Mouse (Mus musculus) kidney, embryonic 16.5 days (tissue): ENCODE measurements around the gene Cntnap4. TPM values are rescaled to one million over a fixed set of nuclear protein-coding genes. Genes with fewer than 3 reads are reported as not detected.

Source experiments
- ATAC-seq: fragments of 200-750 bp; cut with Nextera tagmentation; 2 replicates; pipeline ENCODE4 v1.8.0; 2017; ENCODE audit warnings: moderate TSS enrichment; ENCODE audit not compliant: low FRiP score, low TSS enrichment
- H3K27ac ChIP-seq: fragments of 300-500 bp; sonication (generic); 2 replicates; pipeline ENCODE4 v1.5.1; 2014; ENCODE audit warnings: low read length
- H3K27me3 ChIP-seq: fragments of 300-500 bp; sonication (generic); 2 replicates; pipeline ENCODE4 v1.6.1; 2014; ENCODE audit warnings: low read length, control low read depth, mixed read lengths; ENCODE audit not compliant: insufficient read depth
- H3K36me3 ChIP-seq: fragments of 300-500 bp; sonication (generic); 2 replicates; pipeline ENCODE4 v1.6.1; 2014; ENCODE audit warnings: low read length, control low read depth, mixed read lengths; ENCODE audit not compliant: insufficient read depth
- H3K4me1 ChIP-seq: fragments of 300-500 bp; sonication (generic); 2 replicates; pipeline ENCODE4 v1.6.1; 2014; ENCODE audit warnings: low read length, control low read depth, mixed read lengths; ENCODE audit not compliant: insufficient read depth
- H3K4me2 ChIP-seq: fragments of 300-500 bp; sonication (generic); replicated peaks from 2 replicates; pipeline ENCODE4 v1.6.1; 2014; ENCODE audit warnings: low read depth, low read length
- H3K4me3 ChIP-seq: fragments of 300-500 bp; sonication (generic); 2 replicates; pipeline ENCODE4 v1.5.1; 2014; ENCODE audit warnings: mild to moderate bottlenecking, low read length
- H3K9ac ChIP-seq: fragments of 300-500 bp; sonication (generic); replicated peaks from 2 replicates; pipeline ENCODE4 v1.6.1; 2014; ENCODE audit warnings: low read length
- H3K9me3 ChIP-seq: fragments of 300-500 bp; sonication (generic); 2 replicates; pipeline ENCODE4 v1.6.1; 2016; ENCODE audit warnings: low read length, control low read depth
- WGBS: fragments of 180-500 bp; shearing (Covaris S2); extraction: QIAGEN DNeasy Blood & Tissue Kit; methylation state at CpG from one replicate; pipeline ENCODE4 v1.1.7; 2014; 5-methylcytosine and 5-hydroxymethylcytosine counted together
- polyA plus RNA-seq: library from polyadenylated mRNA; unstranded; fragments of >200 nt; fragmentation: Nextera tagmentation; extraction: Ambion mirVana; gene quantifications from 2 replicates; pipeline ENCODE4 v1.2.1, GENCODE M21; 2015

Cntnap4 gene
- polyA plus RNA-seq, 1 experiment from 2014 or later: 0.12 TPM

GRCm38 (mm10) chr8:112698141-112698540 is 128.3 kb downstream of the Cntnap4 start:
- Histone ChIP-seq H3K36me3 (no peaks in the 10 kb centered on the region), H3K4me3 (no peak overlapping the region), H3K27ac (no peak overlapping the region), H3K4me1 (no peaks in the 10 kb centered on the region), H3K4me2 (no peak overlapping the region), H3K9me3 (no peaks in the 10 kb centered on the region), H3K27me3 (no peaks in the 10 kb centered on the region), H3K9ac (no peak overlapping the region)
- no peak for ATAC-seq
- WGBS: 78% methylated on average over 3 of the region's 3 CpGs

- Histone ChIP-seq H3K9me3 (no peaks in the 10 kb centered on the region), H3K4me2 (no peak overlapping the region), H3K36me3 (no peaks in the 10 kb centered on the region), H3K9ac (no peak overlapping the region), H3K4me3 (no peak overlapping the region), H3K27me3 (no peaks in the 10 kb centered on the region), H3K4me1 (no peaks in the 10 kb centered on the region), H3K27ac (no peak overlapping the region)
- ATAC-seq: no peak
- 82% methylated on average over 3 of the region's 3 CpGs for WGBS
Measured at GRCm38 (mm10) chr8:112716982-112717381, 147.1 kb downstream of the Cntnap4 start.

- no peak overlapping the region for H3K9ac ChIP-seq
- no peak for ATAC-seq
- WGBS: 45% methylated on average over 9 of the region's 9 CpGs
- H3K27me3 ChIP-seq: no peaks in the 10 kb centered on the region
- 0 out of 2 replicates have a peak, but pooled peaks cover 3% of the 10 kb centered on the region for H3K4me1 ChIP-seq
- H3K36me3 ChIP-seq: no peaks in the 10 kb centered on the region
- H3K9me3 ChIP-seq: no peaks in the 10 kb centered on the region
- no peak overlapping the region for H3K27ac ChIP-seq
- no peak overlapping the region for H3K4me3 ChIP-seq
- H3K4me2 ChIP-seq: no peak overlapping the region
Measured at GRCm38 (mm10) chr8:112724918-112725317, 155.1 kb downstream of the Cntnap4 start.

- Histone ChIP-seq H3K27ac (no peak overlapping the region), H3K9ac (no peak overlapping the region), H3K4me3 (no peak overlapping the region), H3K27me3 (no peaks in the 10 kb centered on the region), H3K9me3 (0 out of 2 replicates have a peak, but pooled peaks cover 2% of the 10 kb centered on the region), H3K4me2 (no peak overlapping the region), H3K4me1 (no peaks in the 10 kb centered on the region), H3K36me3 (no peaks in the 10 kb centered on the region)
- WGBS: 89% methylated on average over 15 of the region's 15 CpGs
- no peak for ATAC-seq
Measured at GRCm38 (mm10) chr8:112730583-112731432, 161.0 kb downstream of the Cntnap4 start.

- H3K27ac ChIP-seq: no peak overlapping the region
- WGBS: 83% methylated on average over 3 of the region's 3 CpGs
- no peak overlapping the region for H3K9ac ChIP-seq
- H3K4me1 ChIP-seq: no peaks in the 10 kb centered on the region
- H3K36me3 ChIP-seq: no peaks in the 10 kb centered on the region
- no peaks in the 10 kb centered on the region for H3K27me3 ChIP-seq
- no peak overlapping the region for H3K4me2 ChIP-seq
- ATAC-seq: no peak
- 0 out of 2 replicates have a peak, but pooled peaks cover 2% of the 10 kb centered on the region for H3K9me3 ChIP-seq
- no peak overlapping the region for H3K4me3 ChIP-seq
Measured at GRCm38 (mm10) chr8:112735575-112735974, 165.7 kb downstream of the Cntnap4 start.

GRCm38 (mm10) chr8:112743331-112743730 is 173.5 kb downstream of the Cntnap4 start:
- Histone ChIP-seq H3K4me3 (no peak overlapping the region), H3K4me1 (no peaks in the 10 kb centered on the region), H3K27me3 (no peaks in the 10 kb centered on the region), H3K4me2 (no peak overlapping the region), H3K9me3 (no peaks in the 10 kb centered on the region), H3K27ac (no peak overlapping the region), H3K36me3 (no peaks in the 10 kb centered on the region), H3K9ac (no peak overlapping the region)
- 86% methylated on average over 4 of the region's 4 CpGs for WGBS
- no peak for ATAC-seq

- Histone ChIP-seq H3K4me2 (no peak overlapping the region), H3K4me3 (no peak overlapping the region), H3K9me3 (no peaks in the 10 kb centered on the region), H3K27me3 (no peaks in the 10 kb centered on the region), H3K4me1 (no peaks in the 10 kb centered on the region), H3K9ac (no peak overlapping the region), H3K27ac (no peak overlapping the region), H3K36me3 (no peaks in the 10 kb centered on the region)
- whole genome bisulfite sequencing: 77% methylated on average over 5 of the region's 5 CpGs
- ATAC-seq: no peak
Measured at GRCm38 (mm10) chr8:112747296-112747695, 177.5 kb downstream of the Cntnap4 start.

GRCm38 (mm10) chr8:112755171-112755570 is 185.3 kb downstream of the Cntnap4 start:
- no peak overlapping the region for H3K4me2 ChIP-seq
- H3K4me1 ChIP-seq: no peaks in the 10 kb centered on the region
- WGBS: 91% methylated on average over 4 of the region's 4 CpGs
- ATAC-seq: no peak
- no peak overlapping the region for H3K27ac ChIP-seq
- H3K36me3 ChIP-seq: no peaks in the 10 kb centered on the region
- H3K27me3 ChIP-seq: no peaks in the 10 kb centered on the region
- H3K9me3 ChIP-seq: no peaks in the 10 kb centered on the region
- no peak overlapping the region for H3K9ac ChIP-seq
- no peak overlapping the region for H3K4me3 ChIP-seq

GRCm38 (mm10) chr8:112803058-112803457 is 233.2 kb downstream of the Cntnap4 start:
- 67% methylated on average over 17 of the region's 17 CpGs for WGBS
- no peaks in the 10 kb centered on the region for H3K9me3 ChIP-seq
- no peak overlapping the region for H3K9ac ChIP-seq
- no peak overlapping the region for H3K4me3 ChIP-seq
- H3K4me2 ChIP-seq: no peak overlapping the region
- H3K27ac ChIP-seq: no peak overlapping the region
- ATAC-seq: peak; percentile 85; the same call in 1 of the 2 replicates
- no peaks in the 10 kb centered on the region for H3K4me1 ChIP-seq
- H3K36me3 ChIP-seq: no peaks in the 10 kb centered on the region
- H3K27me3 ChIP-seq: no peaks in the 10 kb centered on the region

- Histone ChIP-seq H3K9ac (no peak overlapping the region), H3K9me3 (no peaks in the 10 kb centered on the region), H3K27me3 (no peaks in the 10 kb centered on the region), H3K4me3 (no peak overlapping the region), H3K4me1 (no peaks in the 10 kb centered on the region), H3K27ac (no peak overlapping the region), H3K4me2 (no peak overlapping the region), H3K36me3 (no peaks in the 10 kb centered on the region)
- WGBS: 73% methylated on average over 6 of the region's 6 CpGs
- no peak for ATAC-seq
Measured at GRCm38 (mm10) chr8:112809382-112809781, 239.5 kb downstream of the Cntnap4 start.
